Mouse (Mus musculus): ENCODE data around the gene Col4a4. TPM values are rescaled to one million over a fixed set of nuclear protein-coding genes. Genes with fewer than 3 reads are reported as not detected.

The Col4a4 gene
- total RNA-seq, 4 experiments from 2014 or later, result 7.0 to 9.1 (median 7.3) TPM

- DNase-seq, result no peak
Measured at GRCm38 (mm10) chr1:82411521-82411920, 175.1 kb downstream of the Col4a4 start.

DNA sequence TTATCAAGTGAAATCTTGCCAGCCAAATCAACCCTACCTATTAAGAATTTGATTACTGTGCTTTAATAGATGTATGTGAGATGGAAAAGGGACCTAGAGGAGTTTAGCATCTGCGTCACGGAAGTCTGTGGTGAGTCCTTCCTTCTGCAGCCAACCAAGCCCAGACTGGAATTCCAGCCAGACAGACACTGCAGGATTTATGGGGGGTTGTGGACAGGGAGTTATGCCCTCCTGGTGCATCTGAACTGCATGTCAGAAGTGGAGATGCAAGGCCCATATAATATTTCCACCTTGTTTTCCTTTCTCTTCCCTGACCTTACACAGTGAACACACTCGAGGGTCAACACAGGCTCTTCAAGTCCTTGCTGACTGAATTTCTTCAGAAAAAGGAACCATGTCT is 176.1 kb downstream of the Col4a4 start:
- DNase-seq, result no peak

- DNase-seq, result no peak
Measured at GRCm38 (mm10) chr1:82409271-82409670, 177.4 kb downstream of the Col4a4 start.

DNA sequence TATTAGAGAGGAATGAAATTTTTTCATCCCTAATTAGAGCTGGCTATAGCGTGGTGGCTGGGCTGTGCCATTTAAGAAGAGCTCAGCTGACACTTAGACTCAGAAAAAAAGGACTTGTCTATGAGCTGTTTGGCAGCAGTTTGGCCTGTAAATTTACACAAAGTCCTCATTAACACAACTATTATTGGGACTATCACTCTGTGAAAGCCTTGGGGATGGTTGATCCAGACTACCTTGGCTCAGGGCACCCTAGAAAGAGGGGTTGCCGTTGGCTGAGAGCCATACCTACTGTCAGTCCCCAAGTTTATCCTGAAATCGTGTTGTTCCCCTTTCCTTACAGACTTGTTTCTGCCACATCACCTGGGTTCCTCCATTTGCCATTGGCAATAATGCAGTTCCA is 178.9 kb downstream of the Col4a4 start:
- no peak for DNase-seq

Other genes starting within 250 kb of the Col4a4 start
- gene Col4a3, start 72 bp upstream of the Col4a4 start, total RNA-seq (2022), result 1 to 10 TPM; 2.0 to 3.9 (median 2.8) TPM
- 100 to 1,000 TPM; 124 to 153 (median 137) TPM for gene Mff, start 138.0 kb upstream of the Col4a4 start, total RNA-seq (2022)
- not detected for gene Tm4sf20, start 181.6 kb upstream of the Col4a4 start, total RNA-seq (2022)
- not detected for gene Gm47791, start 184.4 kb upstream of the Col4a4 start, total RNA-seq (2022)